Mouse (Mus musculus) MEL (cell line): ENCODE results near the gene Hoxa11. TPM values are rescaled to one million over a fixed set of nuclear protein-coding genes. Genes with fewer than 3 reads are reported as not detected.

Experiments used
- DNase-seq: peaks from one replicate; pipeline ENCODE4 v3.0.0; 2011; ENCODE audit warnings: low read depth, low spot score
- H3K27ac ChIP-seq: 2 replicates; pipeline ENCODE4 v1.5.1; 2012; ENCODE audit warnings: low read depth, mild to moderate bottlenecking, control low read depth, low read length, moderate library complexity; ENCODE audit not compliant: control insufficient read depth
- H3K27me3 ChIP-seq, 2 experiments: fragments of 150-350 bp in 1 of 2; sonication (generic) in 1 of 2; 2 replicates each; pipeline ENCODE4 v1.6.1; 2012; ENCODE audit warnings: low read length in 2 of 2, mild to moderate bottlenecking in 2 of 2, improper control_type of control experiment in 1 of 2, moderate library complexity in 1 of 2; ENCODE audit not compliant: insufficient read depth in 2 of 2, control insufficient read depth in 1 of 2
- H3K36me3 ChIP-seq, 2 experiments: 2 replicates each; pipeline ENCODE4 v1.6.1; 2012 to 2014; ENCODE audit warnings: low read length in 2 of 2, improper control_type of control experiment in 1 of 2, inconsistent platforms in 1 of 2, mild to moderate bottlenecking in 1 of 2; ENCODE audit not compliant: insufficient read depth in 2 of 2, control insufficient read depth in 1 of 2
- H3K4me1 ChIP-seq, 2 experiments: fragments of 150-350 bp in 1 of 2; sonication (generic) in 1 of 2; 2 replicates each; pipeline ENCODE4 v1.6.1; 2012; ENCODE audit warnings: low read length in 2 of 2, improper control_type of control experiment in 1 of 2, mild to moderate bottlenecking in 1 of 2; ENCODE audit not compliant: insufficient read depth in 2 of 2, control insufficient read depth in 1 of 2
- H3K4me3 ChIP-seq, 2 experiments: fragments of 150-350 bp in 1 of 2; sonication (generic) in 1 of 2; 2 replicates each; pipeline ENCODE4 v1.5.1; 2012; ENCODE audit warnings: low read depth in 2 of 2, low read length in 2 of 2, mild to moderate bottlenecking in 2 of 2, moderate library complexity in 2 of 2, control low read depth in 1 of 2, improper control_type of control experiment in 1 of 2; ENCODE audit not compliant: control insufficient read depth in 1 of 2, insufficient read depth in 1 of 2
- H3K79me2 ChIP-seq: 2 replicates; pipeline ENCODE4 v1.6.1; 2012; ENCODE audit warnings: mild to moderate bottlenecking, low read length, moderate library complexity; ENCODE audit not compliant: control insufficient read depth, poor library complexity, insufficient read depth
- H3K9ac ChIP-seq: 2 replicates; pipeline ENCODE4 v1.6.1; 2012; ENCODE audit warnings: low read depth, mild to moderate bottlenecking, control low read depth, low read length, moderate library complexity; ENCODE audit not compliant: control insufficient read depth, poor library complexity, severe bottlenecking
- H3K9me3 ChIP-seq: fragments of 150-350 bp; sonication (generic); replicated peaks from 2 replicates; pipeline ENCODE4 v1.6.1; 2012; ENCODE audit warnings: mild to moderate bottlenecking, low read length, improper control_type of control experiment, moderate library complexity; ENCODE audit not compliant: insufficient read depth
- CHD2 ChIP-seq: IDR thresholded peaks from 2 replicates; pipeline ENCODE4 v1.6.1; 2011; ENCODE audit warnings: low read length, improper control_type of control experiment
- CTCF ChIP-seq, 3 experiments: IDR thresholded peaks in 2 of 3; conservative IDR thresholded peaks in 1 of 3; 2 replicates each; pipeline ENCODE4 v1.5.1; 2011 to 2012; ENCODE audit warnings: low read length in 3 of 3, low read depth in 2 of 3, mild to moderate bottlenecking in 2 of 3, improper control_type of control experiment in 1 of 3, inconsistent platforms in 1 of 3, mixed read lengths in 1 of 3, moderate library complexity in 1 of 3; ENCODE audit not compliant: control insufficient read depth in 1 of 3, insufficient read depth in 1 of 3, poor library complexity in 1 of 3, severe bottlenecking in 1 of 3
- EP300 ChIP-seq, 2 experiments: IDR thresholded peaks; 2 replicates each; pipeline ENCODE4 v1.6.1; 2011; ENCODE audit warnings: improper control_type of control experiment in 2 of 2, low read length in 2 of 2, low read depth in 1 of 2, mild to moderate bottlenecking in 1 of 2
- ETS1 ChIP-seq: IDR thresholded peaks from 2 replicates; pipeline ENCODE4 v1.6.1; 2012; ENCODE audit warnings: low read depth, mild to moderate bottlenecking, inconsistent platforms, low read length, improper control_type of control experiment, moderate library complexity
- GABPA ChIP-seq: IDR thresholded peaks from 2 replicates; pipeline ENCODE4 v1.6.1; 2012; ENCODE audit warnings: low read depth, mild to moderate bottlenecking, inconsistent platforms, low read length, improper control_type of control experiment, moderate library complexity
- HCFC1 ChIP-seq: IDR thresholded peaks from 2 replicates; pipeline ENCODE4 v1.6.1; 2012; ENCODE audit warnings: low read depth, mild to moderate bottlenecking, inconsistent platforms, low read length, improper control_type of control experiment, moderate library complexity
- MXI1 ChIP-seq: IDR thresholded peaks from 2 replicates; pipeline ENCODE4 v1.6.1; 2011; ENCODE audit warnings: mild to moderate bottlenecking, low read depth, low read length, improper control_type of control experiment
- MYC ChIP-seq: IDR thresholded peaks from 2 replicates; pipeline ENCODE4 v1.6.1; 2011; ENCODE audit warnings: low read depth, mild to moderate bottlenecking, low read length, improper control_type of control experiment, moderate library complexity
- NELFE ChIP-seq: IDR thresholded peaks from 2 replicates; pipeline ENCODE4 v1.6.1; 2011; ENCODE audit warnings: low read depth, low read length, improper control_type of control experiment
- NRF1 ChIP-seq: IDR thresholded peaks from 2 replicates; pipeline ENCODE4 v1.6.1; 2014; ENCODE audit warnings: low read depth, mild to moderate bottlenecking, inconsistent platforms, low read length, improper control_type of control experiment, moderate library complexity; ENCODE audit not compliant: poor library complexity, insufficient read depth, severe bottlenecking
- POLR2A ChIP-seq, 2 experiments: IDR thresholded peaks; 2 replicates each; pipeline ENCODE4 v1.6.1; 2011 to 2012; ENCODE audit warnings: low read length in 2 of 2, mild to moderate bottlenecking in 2 of 2, control low read depth in 1 of 2, improper control_type of control experiment in 1 of 2, low read depth in 1 of 2, moderate library complexity in 1 of 2; ENCODE audit not compliant: control insufficient read depth in 1 of 2, insufficient read depth in 1 of 2, poor library complexity in 1 of 2
- RCOR1 ChIP-seq: IDR thresholded peaks from 2 replicates; pipeline ENCODE4 v1.6.1; 2012; ENCODE audit warnings: low read depth, mild to moderate bottlenecking, inconsistent platforms, low read length, improper control_type of control experiment
- SMC3 ChIP-seq: IDR thresholded peaks from 2 replicates; pipeline ENCODE4 v1.6.1; 2011; ENCODE audit warnings: low read depth, low read length, improper control_type of control experiment
- TCF12 ChIP-seq: IDR thresholded peaks from 2 replicates; pipeline ENCODE4 v1.6.1; 2014; ENCODE audit warnings: low read depth, mild to moderate bottlenecking, inconsistent platforms, low read length, improper control_type of control experiment, moderate library complexity
- USF2 ChIP-seq, 2 experiments: IDR thresholded peaks; 2 replicates each; pipeline ENCODE4 v1.6.1; 2011 to 2012; ENCODE audit warnings: improper control_type of control experiment in 2 of 2, low read length in 2 of 2, borderline replicate concordance in 1 of 2, inconsistent platforms in 1 of 2, low read depth in 1 of 2, mild to moderate bottlenecking in 1 of 2; ENCODE audit not compliant: insufficient read depth in 1 of 2
- ZC3H11A ChIP-seq: IDR thresholded peaks from 2 replicates; pipeline ENCODE4 v1.6.1; 2012; ENCODE audit warnings: low read depth, mild to moderate bottlenecking, inconsistent platforms, low read length, improper control_type of control experiment
- polyA plus RNA-seq, 2 experiments: library from polyadenylated mRNA; stranded (reverse) in 1 of 2; unstranded in 1 of 2; fragments of >175 nt in 1 of 2; fragments of >200 nt in 1 of 2; gene quantifications; 2 replicates each; pipeline versions ENCODE4 v1.2.1 to v1.2.4; 2012; ENCODE audit warnings: low replicate concordance in 2 of 2, low read depth in 1 of 2; ENCODE audit not compliant: insufficient read length in 2 of 2, insufficient read depth in 1 of 2, missing spikeins in 1 of 2
- total RNA-seq: library from RNA; depleted of rRNA; stranded (reverse); fragments of 300-350 nt; gene quantifications from 2 replicates; pipeline ENCODE4 v1.2.3, GENCODE M21; 2012

The Hoxa11 gene
- total and polyA plus RNA-seq, 3 experiments = not detected

DNA sequence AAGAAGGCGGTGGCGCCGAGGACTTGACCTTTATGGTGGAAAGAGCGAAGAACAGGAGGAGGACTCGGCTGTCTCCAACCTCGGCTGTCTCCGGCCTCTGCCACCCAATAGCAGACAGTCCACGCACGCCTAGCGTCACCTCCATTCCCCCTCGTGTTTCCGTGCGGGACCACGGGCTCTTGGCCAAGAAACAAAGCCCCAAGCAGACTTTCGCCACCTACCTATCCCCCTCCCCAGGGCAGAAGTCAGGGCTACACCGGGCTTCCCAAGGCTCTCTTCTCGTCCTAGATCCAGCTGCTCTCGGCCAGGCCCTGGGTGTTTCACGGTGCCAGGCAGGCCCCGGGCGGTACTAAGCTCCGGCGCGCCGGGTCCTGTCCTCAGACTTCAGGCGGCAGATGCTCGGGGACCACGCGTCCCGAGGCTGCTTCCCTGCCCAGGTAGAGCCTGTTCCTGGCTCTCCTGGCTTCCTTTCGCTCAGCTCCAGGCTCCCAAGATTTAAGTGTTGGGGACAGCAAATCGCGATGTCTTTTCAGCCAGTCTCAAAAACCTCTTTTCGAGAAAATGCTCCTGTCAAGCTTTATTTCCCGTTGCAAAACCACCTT is 7.3 kb upstream of the Hoxa11 start:
- no peak overlapping the region for H3K9ac ChIP-seq
- H3K4me1 ChIP-seq = no peaks in the 10 kb centered on the region
- H3K27ac ChIP-seq = no peak overlapping the region
- TF ChIP-seq EP300 (IDR thresholded peaks at IDR 0.05; ENCODE audit: low read depth in 1 of 2, low read length in 2 of 2) (no peak), USF2 (IDR thresholded peaks at IDR 0.05; ENCODE audit: borderline replicate concordance in 1 of 2, insufficient read depth in 1 of 2, low read depth in 1 of 2, low read length in 2 of 2) (no peak), ZC3H11A (no peak), HCFC1 (no peak), POLR2A (IDR thresholded peaks at IDR 0.05; ENCODE audit: control insufficient read depth in 1 of 2, insufficient read depth in 1 of 2, low read depth in 1 of 2, low read length in 2 of 2, poor library complexity in 1 of 2) (no peak), NRF1 (no peak), CTCF (IDR thresholded peaks at IDR 0.05 in 2 of 3, conservative IDR thresholded peaks at IDR 0.05 in 1 of 3; ENCODE audit: control insufficient read depth in 1 of 3, insufficient read depth in 1 of 3, low read depth in 2 of 3, low read length in 3 of 3, poor library complexity in 1 of 3, severe bottlenecking in 1 of 3) (no peak), RCOR1 (no peak)
- H3K4me3 ChIP-seq = no peak overlapping the region
- H3K9me3 ChIP-seq = no peaks in the 10 kb centered on the region
- no peaks in the 10 kb centered on the region for H3K27me3 ChIP-seq
- H3K36me3 ChIP-seq = no peaks in the 10 kb centered on the region
- no peak for DNase-seq
- no peaks in the 10 kb centered on the region for H3K79me2 ChIP-seq

DNA sequence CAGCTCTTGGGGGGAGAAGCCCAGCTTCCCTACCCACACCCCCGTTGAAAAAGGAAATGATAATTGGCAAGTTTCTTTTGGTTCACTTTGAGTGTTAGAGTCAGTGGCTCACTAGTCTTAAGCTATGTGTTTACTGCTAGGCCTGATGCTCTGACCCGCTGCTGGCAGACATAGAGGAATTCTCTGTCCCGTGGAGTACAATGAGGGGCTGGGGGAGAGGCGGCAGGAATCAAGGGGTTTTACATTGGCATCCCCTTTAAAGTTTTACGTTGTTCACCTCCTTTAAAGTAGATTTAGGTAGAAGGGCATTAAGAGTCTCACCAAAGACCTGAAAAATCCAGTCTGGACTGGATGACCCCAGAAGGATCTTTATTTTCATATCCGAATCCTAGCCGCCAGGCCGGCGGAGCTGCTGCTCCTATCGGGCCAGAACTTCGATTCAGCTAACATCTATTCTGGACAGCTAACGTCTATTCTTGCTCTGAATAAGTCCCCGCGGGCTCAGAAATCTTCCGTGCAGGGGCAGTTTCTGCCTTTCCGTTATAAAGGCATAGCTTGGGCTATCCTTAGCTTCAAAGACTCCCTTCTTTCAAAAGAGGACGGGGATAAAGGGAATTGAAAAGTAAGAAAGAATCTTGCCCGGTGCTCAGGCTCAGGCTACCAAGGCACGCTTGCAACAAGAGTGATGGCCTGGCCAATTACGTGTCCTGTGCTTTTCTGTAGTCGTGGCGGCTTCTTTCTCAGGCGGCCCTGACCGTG is 6.6 kb upstream of the Hoxa11 start:
- no peaks in the 10 kb centered on the region for H3K4me1 ChIP-seq
- H3K27me3 ChIP-seq = no peaks in the 10 kb centered on the region
- H3K79me2 ChIP-seq = no peaks in the 10 kb centered on the region
- H3K27ac ChIP-seq = no peak overlapping the region
- H3K4me3 ChIP-seq = no peak overlapping the region
- no peak for DNase-seq
- no peak overlapping the region for H3K9ac ChIP-seq
- no peaks in the 10 kb centered on the region for H3K9me3 ChIP-seq
- no peak for TF ChIP-seq MYC
- no peak for TF ChIP-seq CHD2
- TF ChIP-seq ETS1 = no peak
- no peak for TF ChIP-seq NELFE
- TF ChIP-seq MXI1 = no peak
- no peak for TF ChIP-seq TCF12
- no peak for TF ChIP-seq SMC3
- TF ChIP-seq NRF1 = no peak
- no peak for TF ChIP-seq ZC3H11A
- no peak for TF ChIP-seq GABPA
- no peak for TF ChIP-seq POLR2A (IDR thresholded peaks at IDR 0.05; ENCODE audit: control insufficient read depth in 1 of 2, insufficient read depth in 1 of 2, low read depth in 1 of 2, low read length in 2 of 2, poor library complexity in 1 of 2)
- TF ChIP-seq, all 39 proteins: peak for 0
- H3K36me3 ChIP-seq = no peaks in the 10 kb centered on the region
